Mouse (Mus musculus) testis, adult 2 months (tissue): Measurements from ENCODE around the gene Ssh1. TPM values are rescaled to one million over a fixed set of nuclear protein-coding genes. Genes with fewer than 3 reads are reported as not detected.

Experiments
- H3K27ac ChIP-seq: fragments of 200-500 bp; 2 replicates; pipeline ENCODE4 v1.5.1; 2012; ENCODE audit warnings: low read depth, low read length; ENCODE audit not compliant: control insufficient read depth, insufficient read depth
- H3K27me3 ChIP-seq: fragments of 200-500 bp; 2 replicates; pipeline ENCODE4 v1.6.1; 2012; ENCODE audit warnings: mild to moderate bottlenecking, low read length, moderate library complexity; ENCODE audit not compliant: control insufficient read depth, insufficient read depth
- H3K36me3 ChIP-seq: fragments of 200-500 bp; 2 replicates; pipeline ENCODE4 v1.6.1; 2012; ENCODE audit warnings: mild to moderate bottlenecking, low read length; ENCODE audit not compliant: control insufficient read depth, insufficient read depth
- H3K4me1 ChIP-seq: fragments of 200-500 bp; 2 replicates; pipeline ENCODE4 v1.6.1; 2012; ENCODE audit warnings: low read length; ENCODE audit not compliant: control insufficient read depth, insufficient read depth
- H3K4me3 ChIP-seq: fragments of 200-500 bp; 2 replicates; pipeline ENCODE4 v1.5.1; 2012; ENCODE audit warnings: low read depth, mild to moderate bottlenecking, low read length, moderate library complexity, mixed read lengths; ENCODE audit not compliant: control insufficient read depth
- CTCF ChIP-seq: fragments of 200-500 bp; IDR thresholded peaks from 2 replicates; pipeline ENCODE4 v1.5.1; 2012; ENCODE audit warnings: low read depth, mild to moderate bottlenecking, inconsistent platforms, low read length, moderate library complexity; ENCODE audit not compliant: control insufficient read depth, insufficient read depth, insufficient replicate concordance
- POLR2A ChIP-seq: fragments of 200-500 bp; IDR thresholded peaks from 2 replicates; pipeline ENCODE4 v1.6.1; 2012; ENCODE audit warnings: low read depth, mild to moderate bottlenecking, inconsistent platforms, low read length, moderate library complexity; ENCODE audit not compliant: control insufficient read depth
- polyA plus RNA-seq: library from polyadenylated mRNA; depleted of rRNA; stranded (reverse); fragments of >200 nt; gene quantifications from 2 replicates; pipeline ENCODE4 v1.2.3, GENCODE M21; 2012; rRNA removed

The Ssh1 gene
- polyA plus RNA-seq, 1 experiment, result 5.0 TPM

DNA sequence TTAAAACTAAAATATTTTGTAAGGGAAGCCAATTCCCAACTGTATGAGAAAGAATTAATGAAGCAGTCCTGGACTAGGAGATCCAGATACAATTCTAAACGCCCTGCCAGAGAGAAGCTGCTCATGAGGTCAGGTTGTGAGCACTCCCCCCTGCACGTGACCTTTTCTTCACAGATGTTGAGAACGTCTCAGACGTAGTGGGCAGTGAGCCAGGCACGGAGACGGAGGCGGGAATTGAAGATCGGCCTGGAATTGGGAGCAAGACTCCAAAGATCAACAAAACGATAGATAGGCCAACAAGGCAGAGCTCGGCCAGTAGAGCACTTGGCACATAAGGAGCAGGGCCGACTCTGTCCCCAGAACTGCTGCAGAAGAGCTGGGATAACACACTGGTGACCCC is 106.6 kb downstream of the Ssh1 start:
- H3K36me3 ChIP-seq, result no peaks in the 10 kb centered on the region
- TF ChIP-seq CTCF, result no peak
- no peak for TF ChIP-seq POLR2A
- H3K27me3 ChIP-seq, result no peaks in the 10 kb centered on the region
- H3K4me3 ChIP-seq, result no peak overlapping the region
- H3K4me1 ChIP-seq, result peaks cover 5% of the 10 kb centered on the region
- no peak overlapping the region for H3K27ac ChIP-seq

Other genes with a start within 250 kb of the Ssh1 start
- 11.5 and 13.8 TPM in 2 replicates for gene Sart3, start 221.4 kb downstream of the Ssh1 start, polyA plus RNA-seq
- 136 and 138 TPM in 2 replicates for gene Iscu, start 221.1 kb downstream of the Ssh1 start, polyA plus RNA-seq
- gene Tmem119, start 193.4 kb downstream of the Ssh1 start, polyA plus RNA-seq, result 0.38 and 0.59 TPM in 2 replicates
- gene Selplg, start 161.2 kb downstream of the Ssh1 start, polyA plus RNA-seq, result 11.7 and 12.9 TPM in 2 replicates
- 12.9 and 13.2 TPM in 2 replicates for gene Coro1c, start 85.1 kb downstream of the Ssh1 start, polyA plus RNA-seq
- 0.06 and 0.40 TPM in 2 replicates for gene Dao, start 9.8 kb upstream of the Ssh1 start, polyA plus RNA-seq
- gene Usp30, start 71.6 kb upstream of the Ssh1 start, polyA plus RNA-seq, result 71.5 and 85.1 TPM in 2 replicates
- 21.9 and 27.0 TPM in 2 replicates for gene Svop, start 97.7 kb upstream of the Ssh1 start, polyA plus RNA-seq
- gene Alkbh2, start 134.3 kb upstream of the Ssh1 start, polyA plus RNA-seq, result 2.2 and 3.1 TPM in 2 replicates
- 8.2 and 9.4 TPM in 2 replicates for gene Ung, start 136.5 kb upstream of the Ssh1 start, polyA plus RNA-seq
- gene Acacb, start 152.6 kb upstream of the Ssh1 start, polyA plus RNA-seq, result 3.0 and 4.6 TPM in 2 replicates